Mouse (Mus musculus) cortical plate, adult 2 months (tissue): ENCODE measurements at regions not wholly inside any gene's neighbourhood (a gene's known extent, or its start where the extent isn't known, plus 50 kb on each side); places are given as distances from the start of the nearest gene placed in this dataset.

Experiments
- H3K27ac ChIP-seq: fragments of 200-500 bp; 2 replicates; pipeline ENCODE4 v1.5.1; 2012; ENCODE audit warnings: low read length, control low read depth, inconsistent platforms; ENCODE audit not compliant: insufficient read depth
- H3K4me1 ChIP-seq: fragments of 200-500 bp; 2 replicates; pipeline ENCODE4 v1.6.1; 2011; ENCODE audit warnings: low read length; ENCODE audit not compliant: control insufficient read depth, insufficient read depth
- H3K4me3 ChIP-seq: fragments of 200-500 bp; 2 replicates; pipeline ENCODE4 v1.5.1; 2011; ENCODE audit warnings: mild to moderate bottlenecking, low read length, control low read depth; ENCODE audit not compliant: insufficient read depth
- CTCF ChIP-seq: fragments of 200-500 bp; IDR thresholded peaks from 2 replicates; pipeline ENCODE4 v1.5.1; 2011; ENCODE audit warnings: mild to moderate bottlenecking, control low read depth, low read length; ENCODE audit not compliant: insufficient read depth; ENCODE audit errors: extremely low read depth
- POLR2A ChIP-seq: fragments of 200-500 bp; IDR thresholded peaks from 2 replicates; pipeline ENCODE4 v1.6.1; 2011; ENCODE audit warnings: mild to moderate bottlenecking, low read length, control low read depth; ENCODE audit not compliant: insufficient read depth; ENCODE audit errors: extremely low read depth

GRCm38 (mm10) chr14:105576266-105576665 is 317.9 kb downstream of the Ndfip2 start:
- no peak overlapping the region for H3K4me3 ChIP-seq
- no peak overlapping the region for H3K27ac ChIP-seq
- H3K4me1 ChIP-seq = no peaks in the 10 kb centered on the region
- TF ChIP-seq POLR2A (no peak), CTCF (no peak)

- TF ChIP-seq CTCF = no peak
- TF ChIP-seq POLR2A = no peak
- Histone ChIP-seq H3K27ac (no peak overlapping the region), H3K4me3 (no peak overlapping the region), H3K4me1 (no peaks in the 10 kb centered on the region)
Observed at GRCm38 (mm10) chr14:105572036-105572891, 313.9 kb downstream of the Ndfip2 start.

GRCm38 (mm10) chr14:105570156-105570555 is 311.8 kb downstream of the Ndfip2 start:
- TF ChIP-seq CTCF (no peak), POLR2A (no peak)
- H3K4me3 ChIP-seq = no peak overlapping the region
- no peaks in the 10 kb centered on the region for H3K4me1 ChIP-seq
- no peak overlapping the region for H3K27ac ChIP-seq

GRCm38 (mm10) chr14:105565827-105566226 is 307.5 kb downstream of the Ndfip2 start:
- no peak overlapping the region for H3K27ac ChIP-seq
- no peaks in the 10 kb centered on the region for H3K4me1 ChIP-seq
- peak overlapping the region; percentile 24 for H3K4me3 ChIP-seq
- no peak for TF ChIP-seq CTCF
- no peak for TF ChIP-seq POLR2A

- TF ChIP-seq CTCF (no peak), POLR2A (no peak)
Observed at GRCm38 (mm10) chr14:105562843-105563242, 304.5 kb downstream of the Ndfip2 start.

GRCm38 (mm10) chr14:105556813-105557212 is 298.4 kb downstream of the Ndfip2 start:
- Histone ChIP-seq H3K4me1 (no peaks in the 10 kb centered on the region), H3K27ac (no peak overlapping the region), H3K4me3 (no peak overlapping the region)
- TF ChIP-seq POLR2A = no peak
- peak; percentile 38; the same call in 1 of the 2 replicates for TF ChIP-seq CTCF

More at GRCm38 (mm10) chr14:105562843-105563242, 304.5 kb downstream of the Ndfip2 start:
- H3K4me1 ChIP-seq = no peaks in the 10 kb centered on the region
- no peak overlapping the region for H3K4me3 ChIP-seq
- no peak overlapping the region for H3K27ac ChIP-seq

- no peak overlapping the region for H3K4me3 ChIP-seq
- no peaks in the 10 kb centered on the region; the same call in 1 of the 2 replicates for H3K4me1 ChIP-seq
- H3K27ac ChIP-seq = no peak overlapping the region
- no peak for TF ChIP-seq CTCF
- no peak for TF ChIP-seq POLR2A
Observed at GRCm38 (mm10) chr14:105544066-105544465, 285.7 kb downstream of the Ndfip2 start.

- TF ChIP-seq POLR2A (no peak), CTCF (no peak)
- H3K27ac ChIP-seq = no peak overlapping the region
- H3K4me1 ChIP-seq = no peaks in the 10 kb centered on the region; the same call in 1 of the 2 replicates
- H3K4me3 ChIP-seq = no peak overlapping the region
Observed at GRCm38 (mm10) chr14:105542486-105543145, 284.2 kb downstream of the Ndfip2 start.

GRCm38 (mm10) chr14:105542090-105542485 is 283.7 kb downstream of the Ndfip2 start:
- H3K4me1 ChIP-seq = no peaks in the 10 kb centered on the region; the same call in 1 of the 2 replicates
- no peak overlapping the region for H3K4me3 ChIP-seq
- TF ChIP-seq POLR2A = no peak
- no peak for TF ChIP-seq CTCF
- no peak overlapping the region for H3K27ac ChIP-seq
